Mouse (Mus musculus): ENCODE results near the gene Tubb2a. TPM values are rescaled to one million over a fixed set of nuclear protein-coding genes. Genes with fewer than 3 reads are reported as not detected.
A peak's percentile ranks its signal among the peaks of the same experiment; 100 is the strongest.

Tubb2a gene
- 28.7 and 29.0 TPM in 2 replicates for polyA plus RNA-seq (2011; ENCODE audit: insufficient read depth, insufficient read length, low read depth, missing spikeins)

GRCm38 (mm10) chr13:34077492-34078271, at the start of gene Tubb2a:
Gene Tubb2a, minus strand, starts transcription at chr13:34078007.
- H3K9ac ChIP-seq (ENCODE audit: low read depth, poor library complexity, severe bottlenecking), result peak within 1 kb of the TSS; percentile 58
- H3K4me1 ChIP-seq (ENCODE audit: control insufficient read depth, insufficient read depth, low read length), result peaks cover 3% of the 10 kb centered on the region
- TF ChIP-seq CTCF (IDR thresholded peaks at IDR 0.05; ENCODE audit: low read depth, low read length) (peak; percentile 24), EP300 (IDR thresholded peaks at IDR 0.05; ENCODE audit: insufficient read depth, low read depth, low read length) (0 out of 2 replicates have a peak, but pooled peaks have one; percentile 13), POLR2A (IDR thresholded peaks at IDR 0.05; ENCODE audit: insufficient read depth, low read length) (peak; percentile 87)
- peak within 1 kb of the TSS; percentile 92 for H3K4me3 ChIP-seq (ENCODE audit: low read depth, low read length)
- H3K27ac ChIP-seq (ENCODE audit: insufficient read depth, low read length), result no peak within 1 kb of the TSS
- H3K36me3 ChIP-seq (ENCODE audit: control insufficient read depth, insufficient read depth, low read length, poor library complexity, severe bottlenecking), result no peaks in the 10 kb centered on the region
- H3K9me3 ChIP-seq (replicated peaks; ENCODE audit: control insufficient read depth, insufficient read depth, low read length, poor library complexity, severe bottlenecking), result no peaks in the 10 kb centered on the region
- no peaks in the 10 kb centered on the region for H3K27me3 ChIP-seq (ENCODE audit: control insufficient read depth, insufficient read depth, low read length, poor library complexity, severe bottlenecking)

GRCm38 (mm10) chr13:34125711-34126110, 47.9 kb upstream of the Tubb2a start:
- Histone ChIP-seq H3K27me3 (ENCODE audit: control insufficient read depth, insufficient read depth, low read length, poor library complexity, severe bottlenecking) (no peaks in the 10 kb centered on the region), H3K36me3 (ENCODE audit: control insufficient read depth, insufficient read depth, low read length, poor library complexity, severe bottlenecking) (peaks cover 39% of the 10 kb centered on the region), H3K4me1 (ENCODE audit: control insufficient read depth, insufficient read depth, low read length) (peaks cover 2% of the 10 kb centered on the region), H3K9me3 (replicated peaks; ENCODE audit: control insufficient read depth, insufficient read depth, low read length, poor library complexity, severe bottlenecking) (no peaks in the 10 kb centered on the region), H3K9ac (ENCODE audit: low read depth, poor library complexity, severe bottlenecking) (no peak overlapping the region), H3K27ac (ENCODE audit: insufficient read depth, low read length) (no peak overlapping the region), H3K4me3 (ENCODE audit: low read depth, low read length) (no peak overlapping the region)
- TF ChIP-seq POLR2A (IDR thresholded peaks at IDR 0.05; ENCODE audit: insufficient read depth, low read length) (no peak), EP300 (IDR thresholded peaks at IDR 0.05; ENCODE audit: insufficient read depth, low read depth, low read length) (no peak), CTCF (IDR thresholded peaks at IDR 0.05; ENCODE audit: low read depth, low read length) (no peak)

- Histone ChIP-seq H3K36me3 (ENCODE audit: control insufficient read depth, insufficient read depth, low read length, poor library complexity, severe bottlenecking) (peaks cover 26% of the 10 kb centered on the region), H3K9ac (ENCODE audit: low read depth, poor library complexity, severe bottlenecking) (no peak overlapping the region)
Observed at GRCm38 (mm10) chr13:34120536-34120935, 42.7 kb upstream of the Tubb2a start.

GRCm38 (mm10) chr13:34119406-34119805, 41.6 kb upstream of the Tubb2a start:
- Histone ChIP-seq H3K36me3 (ENCODE audit: control insufficient read depth, insufficient read depth, low read length, poor library complexity, severe bottlenecking) (peaks cover 15% of the 10 kb centered on the region), H3K9me3 (replicated peaks; ENCODE audit: control insufficient read depth, insufficient read depth, low read length, poor library complexity, severe bottlenecking) (no peaks in the 10 kb centered on the region), H3K4me1 (ENCODE audit: control insufficient read depth, insufficient read depth, low read length) (no peaks in the 10 kb centered on the region), H3K4me3 (ENCODE audit: low read depth, low read length) (no peak overlapping the region), H3K9ac (ENCODE audit: low read depth, poor library complexity, severe bottlenecking) (no peak overlapping the region), H3K27ac (ENCODE audit: insufficient read depth, low read length) (no peak overlapping the region), H3K27me3 (ENCODE audit: control insufficient read depth, insufficient read depth, low read length, poor library complexity, severe bottlenecking) (no peaks in the 10 kb centered on the region)
- no peak for TF ChIP-seq CTCF (IDR thresholded peaks at IDR 0.05; ENCODE audit: low read depth, low read length)
- TF ChIP-seq EP300 (IDR thresholded peaks at IDR 0.05; ENCODE audit: insufficient read depth, low read depth, low read length), result no peak
- no peak for TF ChIP-seq POLR2A (IDR thresholded peaks at IDR 0.05; ENCODE audit: insufficient read depth, low read length)

More at GRCm38 (mm10) chr13:34120536-34120935, 42.7 kb upstream of the Tubb2a start:
- Histone ChIP-seq H3K4me1 (ENCODE audit: control insufficient read depth, insufficient read depth, low read length) (no peaks in the 10 kb centered on the region), H3K4me3 (ENCODE audit: low read depth, low read length) (no peak overlapping the region), H3K9me3 (replicated peaks; ENCODE audit: control insufficient read depth, insufficient read depth, low read length, poor library complexity, severe bottlenecking) (no peaks in the 10 kb centered on the region), H3K27me3 (ENCODE audit: control insufficient read depth, insufficient read depth, low read length, poor library complexity, severe bottlenecking) (no peaks in the 10 kb centered on the region), H3K27ac (ENCODE audit: insufficient read depth, low read length) (no peak overlapping the region)
- TF ChIP-seq EP300 (IDR thresholded peaks at IDR 0.05; ENCODE audit: insufficient read depth, low read depth, low read length) (no peak), CTCF (IDR thresholded peaks at IDR 0.05; ENCODE audit: low read depth, low read length) (no peak)

GRCm38 (mm10) chr13:34118816-34119215, 41.0 kb upstream of the Tubb2a start:
- no peak overlapping the region for H3K9ac ChIP-seq (ENCODE audit: low read depth, poor library complexity, severe bottlenecking)
- H3K27me3 ChIP-seq (ENCODE audit: control insufficient read depth, insufficient read depth, low read length, poor library complexity, severe bottlenecking), result no peaks in the 10 kb centered on the region
- no peak overlapping the region for H3K27ac ChIP-seq (ENCODE audit: insufficient read depth, low read length)
- H3K9me3 ChIP-seq (replicated peaks; ENCODE audit: control insufficient read depth, insufficient read depth, low read length, poor library complexity, severe bottlenecking), result no peaks in the 10 kb centered on the region
- no peak overlapping the region for H3K4me3 ChIP-seq (ENCODE audit: low read depth, low read length)
- no peak for TF ChIP-seq EP300 (IDR thresholded peaks at IDR 0.05; ENCODE audit: insufficient read depth, low read depth, low read length)
- no peak for TF ChIP-seq CTCF (IDR thresholded peaks at IDR 0.05; ENCODE audit: low read depth, low read length)
- TF ChIP-seq POLR2A (IDR thresholded peaks at IDR 0.05; ENCODE audit: insufficient read depth, low read length), result no peak
- peaks cover 9% of the 10 kb centered on the region for H3K36me3 ChIP-seq (ENCODE audit: control insufficient read depth, insufficient read depth, low read length, poor library complexity, severe bottlenecking)
- H3K4me1 ChIP-seq (ENCODE audit: control insufficient read depth, insufficient read depth, low read length), result no peaks in the 10 kb centered on the region

GRCm38 (mm10) chr13:34116508-34116907, 38.7 kb upstream of the Tubb2a start:
- TF ChIP-seq POLR2A (IDR thresholded peaks at IDR 0.05; ENCODE audit: insufficient read depth, low read length), result no peak
- TF ChIP-seq CTCF (IDR thresholded peaks at IDR 0.05; ENCODE audit: low read depth, low read length), result no peak
- no peak for TF ChIP-seq EP300 (IDR thresholded peaks at IDR 0.05; ENCODE audit: insufficient read depth, low read depth, low read length)
- H3K9ac ChIP-seq (ENCODE audit: low read depth, poor library complexity, severe bottlenecking), result no peak overlapping the region
- H3K4me1 ChIP-seq (ENCODE audit: control insufficient read depth, insufficient read depth, low read length), result no peaks in the 10 kb centered on the region
- 0 out of 2 replicates have a peak, but pooled peaks cover 2% of the 10 kb centered on the region for H3K36me3 ChIP-seq (ENCODE audit: control insufficient read depth, insufficient read depth, low read length, poor library complexity, severe bottlenecking)
- no peaks in the 10 kb centered on the region for H3K27me3 ChIP-seq (ENCODE audit: control insufficient read depth, insufficient read depth, low read length, poor library complexity, severe bottlenecking)
- no peak overlapping the region for H3K4me3 ChIP-seq (ENCODE audit: low read depth, low read length)
- no peak overlapping the region for H3K27ac ChIP-seq (ENCODE audit: insufficient read depth, low read length)
- H3K9me3 ChIP-seq (replicated peaks; ENCODE audit: control insufficient read depth, insufficient read depth, low read length, poor library complexity, severe bottlenecking), result no peaks in the 10 kb centered on the region
